Mouse (Mus musculus) limb, embryonic 11.5 days (tissue): ENCODE data around the gene Slc35f3. TPM values are rescaled to one million over a fixed set of nuclear protein-coding genes. Genes with fewer than 3 reads are reported as not detected.

ENCODE experiments used
- ATAC-seq: fragments of 200-750 bp; cut with Nextera tagmentation; 2 replicates; pipeline ENCODE4 v1.8.0; 2017; ENCODE audit warnings: low read depth; ENCODE audit not compliant: insufficient number of reproducible peaks, low FRiP score, low TSS enrichment
- DNase-seq: peaks from one replicate; pipeline ENCODE4 v3.0.0-alpha.2; 2015; ENCODE audit warnings: low spot score
- H3K27ac ChIP-seq: fragments of 300-500 bp; sonication (generic); replicated peaks from 2 replicates; pipeline ENCODE4 v1.5.1; 2014; ENCODE audit warnings: low read depth, mild to moderate bottlenecking, low read length
- H3K27me3 ChIP-seq: fragments of 300-500 bp; sonication (generic); 2 replicates; pipeline ENCODE4 v1.6.1; 2014; ENCODE audit warnings: mild to moderate bottlenecking, low read length, mixed read lengths; ENCODE audit not compliant: control insufficient read depth, insufficient read depth
- H3K36me3 ChIP-seq: fragments of 300-500 bp; sonication (generic); 2 replicates; pipeline ENCODE4 v1.6.1; 2014; ENCODE audit warnings: mild to moderate bottlenecking, low read length, moderate library complexity, mixed read lengths; ENCODE audit not compliant: control insufficient read depth, insufficient read depth
- H3K4me1 ChIP-seq: fragments of 300-500 bp; sonication (generic); 2 replicates; pipeline ENCODE4 v1.6.1; 2014; ENCODE audit warnings: low read length, mixed read lengths; ENCODE audit not compliant: control insufficient read depth, insufficient read depth
- H3K4me2 ChIP-seq: fragments of 300-500 bp; sonication (generic); 2 replicates; pipeline ENCODE4 v1.6.1; 2014; ENCODE audit warnings: low read depth, mild to moderate bottlenecking, moderate library complexity; ENCODE audit not compliant: severe bottlenecking
- H3K4me3 ChIP-seq: fragments of 300-500 bp; sonication (generic); 2 replicates; pipeline ENCODE4 v1.5.1; 2014; ENCODE audit warnings: low read depth, low read length
- H3K9ac ChIP-seq: fragments of 300-500 bp; sonication (generic); 2 replicates; pipeline ENCODE4 v1.6.1; 2014; ENCODE audit warnings: mild to moderate bottlenecking, low read length
- H3K9me3 ChIP-seq: fragments of 300-500 bp; sonication (generic); 2 replicates; pipeline ENCODE4 v1.6.1; 2016; ENCODE audit warnings: low read length; ENCODE audit not compliant: control insufficient read depth
- WGBS: fragments of 180-500 bp; shearing (Covaris S2); extraction: QIAGEN DNeasy Blood & Tissue Kit; methylation state at CpG from one replicate; pipeline ENCODE4 v1.1.7; 2014; 5-methylcytosine and 5-hydroxymethylcytosine counted together
- polyA plus RNA-seq: library from polyadenylated mRNA; unstranded; fragments of >200 nt; fragmentation: Nextera tagmentation; extraction: Ambion mirVana; gene quantifications from 2 replicates; pipeline ENCODE4 v1.2.1, GENCODE M21; 2014

Slc35f3 gene
- polyA plus RNA-seq, 1 experiment from 2014 or later = not detected

DNA sequence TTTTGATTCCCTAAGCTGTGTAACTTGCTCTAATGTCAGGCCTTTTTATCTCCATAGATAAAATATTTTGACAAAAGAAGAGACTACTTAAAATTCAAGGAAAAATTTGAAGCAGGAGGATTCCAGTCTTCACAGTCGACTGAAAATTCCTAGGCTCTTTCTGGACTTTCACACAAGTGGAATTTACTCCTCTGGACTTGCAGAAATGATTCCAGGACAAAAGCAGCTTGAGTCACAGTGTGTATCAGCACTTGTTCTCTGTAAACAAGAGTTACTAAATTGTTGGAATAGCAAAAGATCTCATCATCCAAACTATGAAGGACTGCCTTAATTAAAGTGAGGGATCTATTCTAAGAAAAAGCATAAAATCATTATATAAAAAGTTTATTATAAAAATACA lies 126.6 kb downstream of the Slc35f3 start:
- peaks cover 6% of the 10 kb centered on the region for H3K4me1 ChIP-seq
- ATAC-seq (no peak), DNase-seq (no peak)
- no peak overlapping the region for H3K4me3 ChIP-seq
- 76% methylated on average over 1 of the region's 1 CpGs for WGBS
- no peak overlapping the region for H3K27ac ChIP-seq
- H3K4me2 ChIP-seq = no peak overlapping the region
- H3K9me3 ChIP-seq = no peaks in the 10 kb centered on the region
- no peaks in the 10 kb centered on the region for H3K27me3 ChIP-seq
- H3K36me3 ChIP-seq = peaks cover 12% of the 10 kb centered on the region
- no peak overlapping the region for H3K9ac ChIP-seq

DNA sequence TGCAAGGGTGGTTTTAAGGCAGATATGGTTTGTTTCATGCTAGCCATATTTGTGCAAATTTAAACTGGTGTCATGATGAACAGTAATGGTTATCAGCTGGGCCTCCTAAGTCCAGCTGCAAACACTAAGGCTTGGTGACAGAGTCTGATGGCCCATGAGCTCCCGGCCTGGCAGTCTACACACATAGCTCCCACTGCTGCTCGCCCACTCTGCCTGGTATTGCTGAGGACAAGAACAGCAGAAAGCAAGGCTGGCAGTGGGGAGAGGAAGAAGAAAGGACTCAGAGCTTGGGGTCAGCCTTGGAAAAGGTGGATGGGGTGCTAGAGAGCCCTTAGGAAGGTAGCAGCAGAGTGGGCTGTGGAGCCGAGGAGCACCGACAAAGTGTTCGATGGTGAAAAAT lies 131.3 kb downstream of the Slc35f3 start:
- no peaks in the 10 kb centered on the region for H3K9me3 ChIP-seq
- whole genome bisulfite sequencing = 95% methylated on average over 5 of the region's 5 CpGs

DNA sequence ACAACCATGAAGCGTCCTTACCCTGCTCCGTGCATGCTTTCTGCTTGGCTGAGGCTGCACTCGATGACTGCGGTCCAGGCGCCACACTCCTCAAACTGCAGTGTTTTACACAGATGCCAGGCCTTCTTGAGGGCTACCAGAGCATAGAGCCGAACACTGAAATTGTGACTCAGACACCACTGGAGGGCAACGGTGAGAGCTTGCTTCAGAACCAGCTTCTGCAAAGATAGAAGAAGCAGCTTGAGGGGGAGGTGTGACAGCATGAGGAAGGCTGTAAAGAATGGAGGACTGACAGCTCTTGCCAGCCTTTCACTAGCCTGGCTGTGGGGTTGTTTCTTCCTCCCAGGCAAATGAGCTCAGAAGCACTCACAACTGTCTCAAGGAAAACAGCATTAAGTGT lies 135.5 kb downstream of the Slc35f3 start:
- Histone ChIP-seq H3K4me3 (no peak overlapping the region), H3K4me2 (no peak overlapping the region), H3K9ac (no peak overlapping the region), H3K36me3 (peaks cover 10% of the 10 kb centered on the region), H3K4me1 (no peaks in the 10 kb centered on the region), H3K9me3 (no peaks in the 10 kb centered on the region), H3K27me3 (no peaks in the 10 kb centered on the region), H3K27ac (no peak overlapping the region)
- DNase-seq (no peak), ATAC-seq (no peak)
- WGBS = 89% methylated on average over 7 of the region's 7 CpGs

More for the DNA sequence above, 131.3 kb downstream of the Slc35f3 start:
- DNase-seq (no peak), ATAC-seq (no peak)
- Histone ChIP-seq H3K27ac (no peak overlapping the region), H3K27me3 (no peaks in the 10 kb centered on the region), H3K9ac (no peak overlapping the region), H3K4me2 (no peak overlapping the region), H3K36me3 (peaks cover 15% of the 10 kb centered on the region), H3K4me3 (no peak overlapping the region), H3K4me1 (no peaks in the 10 kb centered on the region)

DNA sequence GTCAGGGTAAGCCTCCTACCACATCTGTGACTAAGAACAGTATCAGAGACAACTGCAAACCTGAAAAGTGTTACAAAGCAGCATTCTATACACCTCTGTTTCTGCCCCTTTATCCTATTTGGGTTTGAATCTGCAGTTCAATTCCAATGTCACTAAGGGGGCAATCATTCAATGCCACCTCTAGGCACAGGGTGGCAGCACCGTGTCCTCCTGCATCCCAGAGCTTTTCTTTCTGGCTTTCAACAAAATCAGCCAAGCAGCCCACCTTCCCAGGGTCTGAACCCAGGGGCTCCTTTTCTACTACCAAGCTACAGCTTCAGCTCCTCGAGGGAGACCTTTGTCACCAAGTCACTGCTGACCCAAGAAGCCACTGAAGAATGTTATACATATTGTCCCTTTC lies 140.6 kb downstream of the Slc35f3 start:
- H3K4me1 ChIP-seq = no peaks in the 10 kb centered on the region
- no peak overlapping the region for H3K27ac ChIP-seq
- H3K9ac ChIP-seq = no peak overlapping the region
- no peak overlapping the region for H3K4me2 ChIP-seq
- H3K4me3 ChIP-seq = no peak overlapping the region
- no peak for ATAC-seq
- no peaks in the 10 kb centered on the region for H3K9me3 ChIP-seq
- no peak for DNase-seq
- WGBS = 60% methylated on average over 2 of the region's 2 CpGs
- H3K27me3 ChIP-seq = no peaks in the 10 kb centered on the region
- peaks cover 4% of the 10 kb centered on the region; the same call in 1 of the 2 replicates for H3K36me3 ChIP-seq

Other genes with a start within 250 kb of the Slc35f3 start
- gene Coa6, start 124.0 kb downstream of the Slc35f3 start, polyA plus RNA-seq = 45.1 and 52.7 TPM in 2 replicates
- 3.8 and 4.1 TPM in 2 replicates for gene Tarbp1, start 176.5 kb downstream of the Slc35f3 start, polyA plus RNA-seq